Mouse (Mus musculus): ENCODE results near the gene Zbtb45. TPM values are rescaled to one million over a fixed set of nuclear protein-coding genes. Genes with fewer than 3 reads are reported as not detected.

Zbtb45 gene
- total and polyA plus RNA-seq, 3 experiments, result 6.7 to 17.1 (median 9.5) TPM

DNA sequence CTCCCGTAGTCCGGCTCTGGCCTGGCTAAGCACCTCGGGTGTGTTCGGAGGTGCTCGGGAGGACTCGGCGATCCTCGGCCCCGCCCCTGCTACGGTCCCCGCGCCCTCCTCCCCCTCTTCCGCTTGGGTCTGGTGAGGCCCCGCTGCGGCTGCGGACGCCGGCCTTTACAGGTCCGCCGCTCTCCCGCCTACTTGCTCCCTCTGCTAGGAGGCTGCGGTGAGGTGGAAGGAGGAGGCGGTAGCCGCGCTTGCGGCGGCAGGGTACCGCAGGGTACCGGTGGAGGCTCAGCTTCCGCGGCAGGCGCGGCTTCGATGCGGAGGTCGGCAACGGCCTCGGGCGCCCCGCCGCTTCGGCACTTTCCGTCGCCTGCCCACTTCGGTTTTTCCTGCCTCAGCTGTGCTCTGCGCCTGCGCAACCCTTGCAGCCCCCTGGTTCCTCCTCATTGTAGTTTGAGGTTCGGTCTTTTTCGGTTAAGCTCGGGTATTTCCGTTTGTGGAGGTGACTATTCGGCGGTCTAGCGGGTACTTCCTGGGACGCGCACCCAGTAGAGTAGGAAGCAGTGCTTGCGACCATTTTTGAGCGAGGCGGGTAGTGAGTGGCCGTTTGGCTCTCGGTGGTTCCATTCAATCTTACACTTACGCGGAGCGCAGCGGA lies 28.2 kb upstream of the Zbtb45 start, which contains the start of gene Ube2m:
Gene Ube2m, minus strand, starts transcription at position 375 of the 655 bp plus-strand sequence.
- Histone ChIP-seq H3K27me3 (replicated peaks) (no peaks in the 10 kb centered on the region), H3K27ac (ENCODE audit: insufficient read depth, low read depth) (peak within 1 kb of the TSS; percentile 100), H3K4me2 (ENCODE audit: insufficient read depth, low read depth, poor library complexity, severe bottlenecking) (peak within 1 kb of the TSS; percentile 74), H3K9me3 (replicated peaks; ENCODE audit: low read length) (no peaks in the 10 kb centered on the region), H3K36me3 (replicated peaks in 1 of 2; ENCODE audit: control insufficient read depth in 1 of 2, insufficient read depth in 1 of 2, low read length in 1 of 2) (peaks cover 18 to 33% of the 10 kb centered on the region in 2 experiments), H3K4me1 (ENCODE audit: control insufficient read depth in 1 of 2, insufficient read depth in 2 of 2) (peaks cover 15 to 48% of the 10 kb centered on the region in 2 experiments), H3K9ac (ENCODE audit: insufficient read depth, low read depth) (peak within 1 kb of the TSS; percentile 97), H3K4me3 (replicated peaks in 1 of 3; ENCODE audit: low read depth in 2 of 3, low read length in 2 of 3, poor library complexity in 1 of 3) (peak within 1 kb of the TSS; percentile 84 to 92 (median 91)), H3K79me2 (replicated peaks; ENCODE audit: control insufficient read depth, extremely low read depth, insufficient read depth, poor library complexity, severe bottlenecking) (peaks cover 18% of the 10 kb centered on the region)
- dilution Hi-C loops (cut with MboI; ENCODE audit: extremely low pct_ligation_motif_present, extremely low pct_unique_long_range_greater_than_20kb, low sequenced_read_pairs) (no loop called here), in situ Hi-C loops (cut with MboI; ENCODE audit: low pct_ligation_motif_present, low pct_unique_long_range_greater_than_20kb, low sequenced_read_pairs) (no loop called here)
- peak; percentile 99 for DNase-seq (ENCODE audit: extremely low read depth)
- no peak for TF ChIP-seq MAFK (IDR thresholded peaks at IDR 0.05; ENCODE audit: insufficient replicate concordance, low read length)
- TF ChIP-seq ELF1 (IDR thresholded peaks at IDR 0.05; ENCODE audit: low read depth, low read length), result peak; percentile 92
- peak; percentile 87 for TF ChIP-seq POLR2A (IDR thresholded peaks at IDR 0.05; ENCODE audit: low read depth, low read length)
- TF ChIP-seq KAT2A (IDR thresholded peaks at IDR 0.05; ENCODE audit: insufficient replicate concordance, low read length), result 0 out of 2 replicates have a peak, but pooled peaks have one; percentile 70
- peak; percentile 57; the same call in 1 of the 2 replicates for TF ChIP-seq MXI1 (IDR thresholded peaks at IDR 0.05; ENCODE audit: low read depth, low read length)
- TF ChIP-seq MAZ (IDR thresholded peaks at IDR 0.05; ENCODE audit: low read depth, low read length), result peak; percentile 67
- TF ChIP-seq ZMIZ1 (IDR thresholded peaks at IDR 0.05; ENCODE audit: low read depth, low read length), result peak; percentile 96
- TF ChIP-seq POLR2AphosphoS2 (IDR thresholded peaks at IDR 0.05; ENCODE audit: low read depth, low read length), result peak; percentile 94
- TF ChIP-seq IRF4 (IDR thresholded peaks at IDR 0.05; ENCODE audit: low read depth, low read length), result 0 out of 2 replicates have a peak, but pooled peaks have one; percentile 45
- TF ChIP-seq HCFC1 (IDR thresholded peaks at IDR 0.05; ENCODE audit: low read depth, low read length), result peak; percentile 67
- no peak for TF ChIP-seq PAX5 (IDR thresholded peaks at IDR 0.05; ENCODE audit: low read length)
- TF ChIP-seq MYC (IDR thresholded peaks at IDR 0.05; ENCODE audit: low read depth, low read length), result no peak
- TF ChIP-seq JUND (conservative IDR thresholded peaks at IDR 0.05; ENCODE audit: low read depth, low read length), result no peak
- TF ChIP-seq USF2 (conservative IDR thresholded peaks at IDR 0.05; ENCODE audit: low read depth, low read length), result no peak
- no peak for TF ChIP-seq RAD21 (IDR thresholded peaks at IDR 0.05; ENCODE audit: low read depth, low read length)
- peak; percentile 64; the same call in 1 of the 2 replicates for TF ChIP-seq TBP (conservative IDR thresholded peaks at IDR 0.05; ENCODE audit: low read depth, low read length)
- no peak for TF ChIP-seq ZKSCAN1 (IDR thresholded peaks at IDR 0.05; ENCODE audit: borderline replicate concordance, low read depth, low read length)
- TF ChIP-seq MAX (IDR thresholded peaks at IDR 0.05; ENCODE audit: low read length), result peak; percentile 50
- TF ChIP-seq SMC3 (IDR thresholded peaks at IDR 0.05; ENCODE audit: low read depth, low read length), result no peak
- TF ChIP-seq ZNF384 (IDR thresholded peaks at IDR 0.05; ENCODE audit: low read depth, low read length), result no peak
- TF ChIP-seq USF1 (IDR thresholded peaks at IDR 0.05; ENCODE audit: low read depth, low read length), result no peak
- peak; percentile 97 for TF ChIP-seq NRF1 (IDR thresholded peaks at IDR 0.05; ENCODE audit: low read depth, low read length)
- no peak for TF ChIP-seq EP300 (IDR thresholded peaks at IDR 0.05; ENCODE audit: low read length)
- TF ChIP-seq BHLHE40 (IDR thresholded peaks at IDR 0.05; ENCODE audit: low read depth, low read length), result peak; percentile 43
- TF ChIP-seq ZC3H11A (IDR thresholded peaks at IDR 0.05; ENCODE audit: low read depth, low read length), result no peak
- no peak for TF ChIP-seq MEF2A (IDR thresholded peaks at IDR 0.05; ENCODE audit: borderline replicate concordance, low read depth, low read length)
- TF ChIP-seq CHD1 (IDR thresholded peaks at IDR 0.05; ENCODE audit: low read depth, low read length), result no peak
- no peak for TF ChIP-seq RCOR1 (conservative IDR thresholded peaks at IDR 0.05; ENCODE audit: low read depth, low read length)
- no peak for TF ChIP-seq CTCF (conservative IDR thresholded peaks at IDR 0.05 in 1 of 2, IDR thresholded peaks at IDR 0.05 in 1 of 2; ENCODE audit: low read depth in 2 of 2, low read length in 2 of 2)
- peak; percentile 59; the same call in 1 of the 2 replicates for TF ChIP-seq SIN3A (IDR thresholded peaks at IDR 0.05; ENCODE audit: low read length)
- peak; percentile 81; the same call in 1 of the 2 replicates for TF ChIP-seq NELFE (IDR thresholded peaks at IDR 0.05; ENCODE audit: low read depth, low read length)
- TF ChIP-seq JUN (IDR thresholded peaks at IDR 0.05; ENCODE audit: insufficient read depth, low read depth, low read length), result no peak
- TF ChIP-seq UBTF (IDR thresholded peaks at IDR 0.05; ENCODE audit: low read depth, low read length), result peak; percentile 76; the same call in 1 of the 2 replicates
- TF ChIP-seq GABPA (IDR thresholded peaks at IDR 0.05; ENCODE audit: insufficient replicate concordance, low read depth, low read length), result no peak
- TF ChIP-seq CHD2 (IDR thresholded peaks at IDR 0.05; ENCODE audit: low read length), result peak; percentile 56; the same call in 1 of the 2 replicates
- TF ChIP-seq TCF12 (IDR thresholded peaks at IDR 0.05; ENCODE audit: low read depth, low read length), result peak; percentile 81
- TF ChIP-seq ETS1 (conservative IDR thresholded peaks at IDR 0.05; ENCODE audit: low read depth, low read length), result no peak; the same call in 1 of the 2 replicates
- TF ChIP-seq E2F4 (IDR thresholded peaks at IDR 0.05; ENCODE audit: insufficient replicate concordance, low read depth, low read length), result no peak

All from CH12.LX (cell line).